Mouse (Mus musculus) cortical plate, adult 2 months (tissue): Measurements from ENCODE around the gene Mst1r.

Experiments
- CTCF ChIP-seq: fragments of 200-500 bp; IDR thresholded peaks from 2 replicates; pipeline ENCODE4 v1.5.1; 2011; ENCODE audit warnings: mild to moderate bottlenecking, control low read depth, low read length; ENCODE audit not compliant: insufficient read depth; ENCODE audit errors: extremely low read depth
- POLR2A ChIP-seq: fragments of 200-500 bp; IDR thresholded peaks from 2 replicates; pipeline ENCODE4 v1.6.1; 2011; ENCODE audit warnings: mild to moderate bottlenecking, low read length, control low read depth; ENCODE audit not compliant: insufficient read depth; ENCODE audit errors: extremely low read depth

DNA sequence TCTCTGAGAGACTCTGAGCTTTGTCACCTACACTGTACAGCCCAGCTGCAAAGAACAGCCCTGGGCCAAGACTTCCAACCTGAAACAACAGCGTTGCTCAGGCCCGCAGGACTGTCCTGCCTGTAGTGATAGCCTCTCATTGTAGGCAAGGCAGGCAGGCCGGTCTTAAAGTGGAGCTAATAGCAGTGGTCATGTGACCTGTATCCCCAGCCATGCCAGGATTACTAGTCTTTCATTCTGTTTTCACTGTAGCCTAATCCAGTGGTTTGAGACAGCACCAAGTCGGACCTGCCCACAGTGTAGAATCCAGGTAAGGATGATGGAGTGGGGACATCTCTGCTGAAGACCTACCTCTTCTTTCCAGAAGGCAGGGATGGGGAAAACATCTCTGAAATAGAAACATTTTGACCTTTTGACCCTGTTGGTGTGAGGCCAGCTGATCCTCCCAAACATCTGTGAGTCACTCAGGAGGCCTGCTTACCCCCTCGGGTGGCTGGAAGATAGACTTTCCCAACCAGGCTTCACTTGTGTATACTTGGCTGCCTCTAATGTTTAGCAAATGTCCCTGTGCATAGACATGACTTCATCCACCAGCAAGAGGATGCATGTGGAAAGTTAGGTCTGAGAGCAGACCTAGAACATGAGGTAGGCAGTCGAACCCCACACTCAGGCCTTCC, 49.1 kb downstream of the Mst1r start:
- TF ChIP-seq CTCF = no peak
- TF ChIP-seq POLR2A = no peak
